Mouse (Mus musculus): ENCODE results near the gene Alyref2. TPM values are rescaled to one million over a fixed set of nuclear protein-coding genes. Genes with fewer than 3 reads are reported as not detected.
A peak's percentile ranks its signal among the peaks of the same experiment; 100 is the strongest.

Alyref2 gene
- polyA plus RNA-seq, 1 experiment from 2014 or later: 13.0 TPM

DNA sequence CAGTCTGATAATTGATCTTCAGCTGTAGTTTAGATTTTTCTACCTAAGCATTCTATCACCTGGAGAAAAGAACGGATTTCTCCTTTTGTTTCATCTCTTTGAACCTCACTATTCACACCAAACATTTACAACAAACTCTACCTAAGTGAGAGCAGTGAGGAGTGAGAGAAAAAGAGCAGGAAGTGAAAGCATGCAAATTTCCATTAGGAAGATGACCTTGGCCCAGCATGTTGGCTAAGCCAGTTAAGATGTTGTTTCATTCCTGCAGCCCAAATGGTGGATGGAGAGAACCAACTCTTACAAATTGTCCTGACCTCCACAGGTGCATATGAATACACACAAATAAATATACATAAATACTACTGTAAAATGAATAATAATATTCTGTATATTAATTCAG is 37.4 kb downstream of the Alyref2 start:
- H3K27me3 ChIP-seq: no peaks in the 10 kb centered on the region
- no peak overlapping the region for H3K4me2 ChIP-seq
- H3K9me3 ChIP-seq: no peaks in the 10 kb centered on the region
- H3K9ac ChIP-seq: no peak overlapping the region
- 74% methylated on average over 1 of the region's 1 CpGs for WGBS
- no peaks in the 10 kb centered on the region for H3K36me3 ChIP-seq
- H3K4me1 ChIP-seq: no peaks in the 10 kb centered on the region
- H3K27ac ChIP-seq: no peak overlapping the region
- no peak overlapping the region for H3K4me3 ChIP-seq
- no peak for ATAC-seq (ENCODE audit: borderline replicate concordance, extremely low read depth, low FRiP score, low TSS enrichment)

DNA sequence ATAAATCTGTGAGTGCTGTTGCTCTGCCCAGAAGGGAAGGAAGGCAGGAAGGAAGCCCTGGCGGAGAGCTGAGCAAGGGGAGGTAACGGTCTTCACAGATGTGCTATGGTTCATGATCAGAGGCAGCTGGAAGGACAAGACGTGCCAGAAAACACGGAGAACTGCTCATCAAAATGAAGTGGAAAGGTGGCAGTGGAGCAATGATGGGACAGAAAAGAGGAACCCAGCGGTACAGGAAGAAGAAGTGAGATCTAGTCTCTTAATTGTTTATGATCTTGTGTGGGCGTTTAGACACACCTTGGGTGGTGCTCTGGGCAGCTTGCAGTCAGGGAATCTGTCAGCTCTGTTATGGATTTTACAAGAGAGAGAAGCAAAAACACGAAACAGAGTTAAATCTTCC is 48.0 kb downstream of the Alyref2 start:
- Histone ChIP-seq H3K9me3 (no peaks in the 10 kb centered on the region), H3K27me3 (no peaks in the 10 kb centered on the region), H3K4me2 (no peak overlapping the region), H3K36me3 (no peaks in the 10 kb centered on the region), H3K9ac (no peak overlapping the region), H3K4me3 (no peak overlapping the region), H3K27ac (no peak overlapping the region), H3K4me1 (peaks cover 5% of the 10 kb centered on the region; the same call in 1 of the 2 replicates)
- 60% methylated on average over 7 of the region's 7 CpGs for WGBS
- no peak for ATAC-seq (ENCODE audit: borderline replicate concordance, extremely low read depth, low FRiP score, low TSS enrichment)

DNA sequence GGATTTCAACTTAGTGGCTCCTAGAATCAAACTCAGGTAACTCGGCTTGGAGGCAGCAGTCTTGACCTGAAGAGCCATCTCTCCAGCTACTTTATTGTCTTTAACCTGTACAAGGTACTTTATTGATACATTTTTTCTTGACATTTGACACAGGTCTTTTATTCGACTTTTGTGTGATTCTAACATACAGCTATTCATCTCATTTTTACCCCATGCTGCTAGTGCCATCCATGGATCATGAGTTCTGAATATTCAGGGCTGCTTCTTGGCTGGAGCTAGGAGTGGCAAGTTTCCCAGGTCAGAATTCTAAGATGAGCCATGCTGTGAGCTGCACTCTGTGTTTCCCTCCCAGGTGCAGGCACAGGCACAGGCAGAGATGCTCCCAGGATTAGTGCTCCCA is 49.0 kb downstream of the Alyref2 start:
- no peak for ATAC-seq (ENCODE audit: borderline replicate concordance, extremely low read depth, low FRiP score, low TSS enrichment)
- H3K4me1 ChIP-seq: peaks cover 5% of the 10 kb centered on the region; the same call in 1 of the 2 replicates
- H3K4me3 ChIP-seq: no peak overlapping the region
- WGBS: 64% methylated on average over 2 of the region's 2 CpGs
- no peak overlapping the region for H3K4me2 ChIP-seq
- H3K9me3 ChIP-seq: no peaks in the 10 kb centered on the region
- no peak overlapping the region for H3K9ac ChIP-seq
- peak overlapping the region; percentile 47; the same call in 1 of the 2 replicates for H3K27ac ChIP-seq
- no peaks in the 10 kb centered on the region for H3K36me3 ChIP-seq
- no peaks in the 10 kb centered on the region for H3K27me3 ChIP-seq

DNA sequence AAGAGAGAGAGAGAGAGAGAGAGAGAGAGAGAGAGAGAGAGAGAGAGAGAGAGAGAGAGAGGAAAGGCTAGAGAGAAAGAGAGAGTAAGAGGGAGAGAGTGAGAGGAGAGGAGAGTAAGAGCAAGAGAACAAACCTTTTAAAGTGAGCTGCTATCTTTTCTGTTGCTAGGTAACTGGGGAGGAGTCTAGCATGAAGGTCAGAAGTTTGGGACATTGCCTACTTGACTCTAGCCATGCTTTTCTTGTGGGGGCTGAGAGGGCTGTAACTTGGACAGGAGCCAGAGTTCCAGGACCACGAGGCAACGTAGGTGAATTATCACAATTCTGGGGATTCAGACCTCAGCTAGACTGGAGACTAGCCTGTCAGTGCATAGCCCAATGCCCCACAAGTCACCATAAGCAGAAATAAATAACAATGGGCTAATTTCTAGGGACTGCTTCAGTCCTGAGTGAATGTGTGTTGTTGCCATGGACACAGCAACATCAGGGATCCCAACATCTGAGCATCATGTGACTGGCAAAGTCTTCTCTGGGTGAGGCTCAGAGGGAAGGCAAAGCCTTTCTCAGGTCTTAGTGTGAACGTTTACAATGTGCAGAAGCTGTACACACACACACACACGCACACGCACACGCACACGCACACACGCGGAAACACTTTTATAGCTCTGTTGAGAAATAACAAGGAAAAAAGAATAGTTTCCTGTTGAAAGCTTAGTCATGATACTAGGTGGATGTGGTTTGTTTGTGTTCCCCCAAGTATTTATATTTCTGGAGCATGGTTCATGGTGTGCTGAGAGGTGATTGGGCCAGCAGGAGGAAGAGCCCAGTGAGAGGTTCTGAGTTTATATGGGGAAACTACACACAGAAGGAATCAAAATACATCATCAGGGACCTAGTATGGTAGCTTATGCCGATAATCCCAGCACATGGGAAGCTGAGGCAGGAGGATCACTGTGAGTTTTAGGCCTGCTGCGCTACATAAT is 50.4 kb downstream of the Alyref2 start:
- no peaks in the 10 kb centered on the region for H3K9me3 ChIP-seq
- no peaks in the 10 kb centered on the region for H3K36me3 ChIP-seq
- H3K27me3 ChIP-seq: no peaks in the 10 kb centered on the region
- ATAC-seq (ENCODE audit: borderline replicate concordance, extremely low read depth, low FRiP score, low TSS enrichment): peak; percentile 46; the same call in 1 of the 2 replicates
- 0 out of 2 replicates have a peak overlapping the region, but pooled peaks have one; percentile 15 for H3K27ac ChIP-seq
- no peak overlapping the region for H3K9ac ChIP-seq
- WGBS: 67% methylated on average over 11 of the region's 11 CpGs
- H3K4me2 ChIP-seq: no peak overlapping the region
- H3K4me1 ChIP-seq: peaks cover 5% of the 10 kb centered on the region; the same call in 1 of the 2 replicates
- no peak overlapping the region for H3K4me3 ChIP-seq

Other genes with a start within 250 kb of the Alyref2 start
- 81.2 and 87.2 TPM in 2 replicates for gene B4galt3, start 233.2 kb upstream of the Alyref2 start, polyA plus RNA-seq (2015; fragmentation: Nextera tagmentation; extraction: Ambion mirVana)
- gene Ppox, start 222.3 kb upstream of the Alyref2 start, polyA plus RNA-seq (2015; fragmentation: Nextera tagmentation; extraction: Ambion mirVana): 49.3 and 50.6 TPM in 2 replicates
- gene Usp21, start 215.5 kb upstream of the Alyref2 start, polyA plus RNA-seq (2015; fragmentation: Nextera tagmentation; extraction: Ambion mirVana): 84.4 and 89.7 TPM in 2 replicates
- gene Ufc1, start 208.5 kb upstream of the Alyref2 start, polyA plus RNA-seq (2015; fragmentation: Nextera tagmentation; extraction: Ambion mirVana): 105 and 109 TPM in 2 replicates
- gene Dedd, start 174.3 kb upstream of the Alyref2 start, polyA plus RNA-seq (2015; fragmentation: Nextera tagmentation; extraction: Ambion mirVana): 49.5 and 50.5 TPM in 2 replicates
- 38.3 and 42.6 TPM in 2 replicates for gene Nit1, start 157.8 kb upstream of the Alyref2 start, polyA plus RNA-seq (2015; fragmentation: Nextera tagmentation; extraction: Ambion mirVana)
- 83.8 and 91.3 TPM in 2 replicates for gene Pfdn2, start 157.8 kb upstream of the Alyref2 start, polyA plus RNA-seq (2015; fragmentation: Nextera tagmentation; extraction: Ambion mirVana)
- gene Klhdc9, start 142.7 kb upstream of the Alyref2 start, polyA plus RNA-seq (2015; fragmentation: Nextera tagmentation; extraction: Ambion mirVana): 2.1 and 2.6 TPM in 2 replicates
- gene Nectin4, start 133.4 kb upstream of the Alyref2 start, polyA plus RNA-seq (2015; fragmentation: Nextera tagmentation; extraction: Ambion mirVana): 5.1 and 7.3 TPM in 2 replicates
- 2.2 and 3.4 TPM in 2 replicates for gene Arhgap30, start 114.5 kb upstream of the Alyref2 start, polyA plus RNA-seq (2015; fragmentation: Nextera tagmentation; extraction: Ambion mirVana)
- 72.9 and 85.7 TPM in 2 replicates for gene Usf1, start 92.2 kb upstream of the Alyref2 start, polyA plus RNA-seq (2015; fragmentation: Nextera tagmentation; extraction: Ambion mirVana)
- gene Tstd1, start 84.6 kb upstream of the Alyref2 start, polyA plus RNA-seq (2015; fragmentation: Nextera tagmentation; extraction: Ambion mirVana): 6.4 and 7.5 TPM in 2 replicates
- gene F11r, start 65.9 kb upstream of the Alyref2 start, polyA plus RNA-seq (2015; fragmentation: Nextera tagmentation; extraction: Ambion mirVana): 102 and 115 TPM in 2 replicates
- gene Itln1, start 31.8 kb downstream of the Alyref2 start, polyA plus RNA-seq (2015; fragmentation: Nextera tagmentation; extraction: Ambion mirVana): not detected in 2 replicates
- gene Cd244a, start 55.7 kb downstream of the Alyref2 start, polyA plus RNA-seq (2015; fragmentation: Nextera tagmentation; extraction: Ambion mirVana): 0.43 and 0.57 TPM in 2 replicates
- gene Ly9, start 103.9 kb downstream of the Alyref2 start, polyA plus RNA-seq (2015; fragmentation: Nextera tagmentation; extraction: Ambion mirVana): 0.36 and 0.86 TPM in 2 replicates
- gene Slamf7, start 149.6 kb downstream of the Alyref2 start, polyA plus RNA-seq (2015; fragmentation: Nextera tagmentation; extraction: Ambion mirVana): 0.19 and 0.29 TPM in 2 replicates
- 2.9 and 5.1 TPM in 2 replicates for gene Cd48, start 178.5 kb downstream of the Alyref2 start, polyA plus RNA-seq (2015; fragmentation: Nextera tagmentation; extraction: Ambion mirVana)

Data from lung, embryonic 15.5 days (tissue).